In the genomic region with DNA sequence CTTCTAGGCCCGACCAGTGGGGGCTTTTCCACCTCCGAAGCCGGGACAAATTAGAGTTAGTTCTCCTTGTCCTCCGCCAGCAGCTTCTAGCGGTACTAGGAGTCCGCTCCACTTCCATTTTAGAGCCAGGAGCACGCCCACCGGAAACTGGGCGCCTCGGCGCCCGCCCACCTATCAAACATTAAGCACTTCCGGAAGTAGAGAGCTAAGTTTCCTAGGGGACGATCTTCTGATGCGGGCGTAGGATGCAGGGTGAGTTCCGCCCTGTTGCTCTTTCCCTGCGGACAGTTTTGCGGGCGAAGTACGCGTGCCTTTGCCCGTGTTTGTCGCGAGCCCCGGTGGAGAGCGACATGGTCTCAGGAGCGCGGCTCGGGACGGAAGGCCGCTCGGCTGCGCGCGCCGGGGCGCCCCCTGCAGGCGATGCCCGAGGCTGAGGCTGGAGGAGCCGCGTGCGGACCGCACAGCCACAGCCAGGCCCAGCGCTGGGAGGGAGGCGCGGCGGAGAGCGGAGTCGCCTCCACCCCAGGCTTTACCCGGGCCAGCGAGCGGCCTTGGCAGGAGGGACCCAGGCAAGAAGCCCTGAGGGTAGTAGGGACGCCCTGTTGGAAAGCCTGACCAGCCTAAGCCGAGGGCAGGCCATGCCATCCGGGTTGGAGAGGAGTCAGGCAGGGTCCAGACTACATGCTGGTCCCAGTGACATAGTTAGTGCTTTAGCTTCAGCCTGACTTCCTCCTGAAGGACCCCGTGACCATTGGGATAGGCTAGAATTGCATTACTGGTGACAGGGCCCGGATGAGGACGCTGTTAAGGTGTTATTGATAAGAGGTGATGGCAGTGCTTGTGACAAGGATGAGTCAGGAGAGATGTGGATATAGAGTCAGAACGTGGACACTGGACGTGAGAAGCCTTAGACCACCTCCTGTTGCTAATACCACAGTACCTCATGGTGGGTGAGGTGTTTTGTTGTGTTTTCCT, we compare ENCODE assay signal across 8 mouse cellular contexts. TPM values are rescaled to one million over a fixed set of nuclear protein-coding genes. Genes with fewer than 3 reads are reported as not detected.
A peak's percentile ranks its signal among the peaks of the same experiment; 100 is the strongest.
DNase-seq lines count a peak whose midpoint lies in the region; ATAC-seq and TF ChIP-seq lines count a peak whose summit lies in the region.
"Not testable (repeated sequence)": the region's sequence is repeated elsewhere in the genome, so short reads cannot be mapped to it uniquely, and the experiment has no call there.

A gene (minus strand): TSS at position 149 of the 975 bp plus-strand sequence.

- H3K4me2 ChIP-seq in forebrain, embryonic 15.5 days (replicated peaks) = peak within 1 kb of the TSS; percentile 74

- WGBS in forebrain, embryonic 15.5 days = under 1% methylated on average over 58 of the region's 61 CpGs
- 1% methylated on average over 59 of the region's 61 CpGs for WGBS in lung, adult 2 months

- H3K9ac ChIP-seq in forebrain, embryonic 15.5 days (replicated peaks) = peak within 1 kb of the TSS; percentile 69

- H3K9me3 ChIP-seq in forebrain, embryonic 15.5 days = not testable (repeated sequence)

- peak within 1 kb of the TSS; percentile 56 for H3K4me3 ChIP-seq in forebrain, embryonic 15.5 days
- H3K4me3 ChIP-seq in lung, adult 2 months (replicated peaks; ENCODE audit: extremely low read depth, low read depth, low read length) = peak within 1 kb of the TSS; percentile 92

- H3K27ac ChIP-seq in forebrain, embryonic 15.5 days (replicated peaks) = peak within 1 kb of the TSS; percentile 86

- ATAC-seq in forebrain, embryonic 15.5 days (replicated peaks) = peak; percentile 97
- ATAC-seq in neutrophil, adult 5-6 weeks (ENCODE audit: extremely low read depth, insufficient number of reproducible peaks, low FRiP score, poor library complexity, severe bottlenecking) = peak; percentile 75

- not testable (repeated sequence) for H3K27me3 ChIP-seq in forebrain, embryonic 15.5 days

- peaks cover 18% of the 10 kb centered on the region for H3K4me1 ChIP-seq in forebrain, embryonic 15.5 days
- not testable (repeated sequence) for H3K4me1 ChIP-seq in lung, adult 2 months (ENCODE audit: control insufficient read depth, insufficient read depth, low read length)

- TF ChIP-seq CTCF in lung, adult 2 months (IDR thresholded peaks at IDR 0.05; ENCODE audit: insufficient read depth, low read length) = not testable (repeated sequence)

- intact Hi-C loops in heart, postnatal 25 days (cut with DNase I) = loop anchor here (5.0 to 10.0 kb wide), 2 partner anchors 46 to 461 kb away; a partner anchor contains a TSS

- not testable (repeated sequence) for H3K36me3 ChIP-seq in forebrain, embryonic 15.5 days

- peak; percentile 64; the same call in 1 of the 2 replicates for TF ChIP-seq POLR2A in lung, adult 2 months (IDR thresholded peaks at IDR 0.05; ENCODE audit: borderline replicate concordance, extremely low read depth, low read depth, low read length)

- peak; percentile 90 for DNase-seq in ES-CJ7 (ENCODE audit: low read depth, low spot score)
- DNase-seq in cerebellum, adult 11 months = peak; percentile 81
- peak; percentile 81 for DNase-seq in heart, postnatal 25 days (ENCODE audit: low spot score)
- peak; percentile 85 to 95 for DNase-seq in layer of hippocampus, adult 18-20 months (ENCODE audit: low spot score in 2 of 2)
- peak; percentile 92 for DNase-seq in lung, adult 2 months
- peak; percentile 74 to 80 for DNase-seq in thymus, adult 18-20 months

RNA-seq across cellular contexts. Expression of the gene that starts here (rescaled TPM):
- 11.9 and 13.6 TPM in 2 replicates for polyA plus RNA-seq in forebrain, embryonic 15.5 days (2015; fragmentation: Nextera tagmentation; extraction: Ambion mirVana)
- 1 to 10 TPM; 2.0 to 3.9 TPM for total RNA-seq in heart, postnatal 25 days (2021)
- 10 to 100 TPM; 24.8 to 28.5 TPM for total RNA-seq in layer of hippocampus, adult 18-20 months (2021)
- polyA plus RNA-seq in lung, adult 2 months (2012; rRNA removed) = 5.4 and 7.5 TPM in 2 replicates
- total RNA-seq in neutrophil, adult 5-6 weeks (2017) = 3.7 and 11.6 TPM in 2 replicates

Comparison
In these comparisons a context has a peak if more than half of its experiments do, and no peak if none do; other contexts are left out.
1. Peak in every context shown above with its lines: DNase-seq, ATAC-seq, H3K4me3 ChIP-seq and H3K27ac ChIP-seq.